Mouse (Mus musculus) embryonic stem cell, embryonic (primary cell): ENCODE measurements at regions not wholly inside any gene's neighbourhood (a gene's known extent, or its start where the extent isn't known, plus 50 kb on each side); places are given as distances from the start of the nearest gene placed in this dataset.
"Not testable (repeated sequence)": the region's sequence is repeated elsewhere in the genome, so short reads cannot be mapped to it uniquely, and the experiment has no call there.

Experiments used
- CTCF ChIA-PET, 4 experiments: fragments of 300-600 bp in 2 of 4; fragments of 350-600 bp in 2 of 4; sonication (Branson Sonifier 250); formaldehyde crosslinking; loops; one replicate each; lab custom pipeline; 2022; ENCODE audit warnings: inconsistent platforms in 2 of 4; lab: Charles Lee
- POLR2A ChIA-PET, 4 experiments: fragments of 300-600 bp in 2 of 4; fragments of 350-600 bp in 2 of 4; sonication (Branson Sonifier 250); formaldehyde crosslinking; loops; one replicate each; lab custom pipeline; 2022; ENCODE audit warnings: antibody characterized with exemption in 4 of 4, inconsistent platforms in 1 of 4; lab: Charles Lee

GRCm38 (mm10) chr11:14943036-14943435 lies 344.0 kb downstream of the Pom121l12 start:
- POLR2A ChIA-PET: interaction anchor here in 1 of 4 experiments (0.6 kb wide), 1 partner anchor 1806 kb away, joined by 3 read pairs; no protein-coding TSS in a partner anchor

GRCm38 (mm10) chr11:14943451-14943850 lies 344.4 kb downstream of the Pom121l12 start:
- POLR2A ChIA-PET: interaction anchor here in 1 of 4 experiments (0.6 kb wide), 1 partner anchor 1806 kb away, joined by 3 read pairs; no protein-coding TSS in a partner anchor
- CTCF ChIA-PET: not testable (repeated sequence)

More at GRCm38 (mm10) chr11:14943036-14943435, 344.0 kb downstream of the Pom121l12 start:
- CTCF ChIA-PET: no interaction called here

- CTCF ChIA-PET: interaction anchor here in 2 of 4 experiments (0.7 to 1.0 kb wide), 2 partner anchors 29 to 579 kb away, joined by 3 to 11 read pairs; no protein-coding TSS in a partner anchor
- POLR2A ChIA-PET: no interaction called here
Measured at GRCm38 (mm10) chr11:14957650-14958049, 358.6 kb downstream of the Pom121l12 start.

- ChIA-PET POLR2A (no interaction called here), CTCF (interaction anchor here in 1 of 4 experiments (1.0 kb wide), 1 partner anchor 30 kb away, joined by 3 read pairs; no protein-coding TSS in a partner anchor)
Measured at GRCm38 (mm10) chr11:14958689-14959088, 359.6 kb downstream of the Pom121l12 start.
